Mouse (Mus musculus): ENCODE data around the gene Gpank1. TPM values are rescaled to one million over a fixed set of nuclear protein-coding genes. Genes with fewer than 3 reads are reported as not detected.

Gpank1 gene
- polyA plus RNA-seq, 1 experiment = 29.1 TPM

GRCm38 (mm10) chr17:35083929-35084497 lies 37.2 kb upstream of the Gpank1 start:
- no peak overlapping the region for H3K27ac ChIP-seq (ENCODE audit: insufficient read depth, low read depth, low read length)
- TF ChIP-seq POLR2A (IDR thresholded peaks at IDR 0.05; ENCODE audit: borderline replicate concordance, low read depth, low read length) (no peak), CTCF (IDR thresholded peaks at IDR 0.05; ENCODE audit: low read depth, low read length) (no peak)
- H3K4me3 ChIP-seq (ENCODE audit: insufficient read depth, low read length) = no peak overlapping the region
- H3K4me1 ChIP-seq (ENCODE audit: control insufficient read depth, insufficient read depth, low read length) = peaks cover 15% of the 10 kb centered on the region

GRCm38 (mm10) chr17:35085208-35085865 lies 35.9 kb upstream of the Gpank1 start, which contains the start of gene Ly6g6f:
Gene Ly6g6f (minus strand): TSS chr17:35085610.
- H3K27ac ChIP-seq (ENCODE audit: insufficient read depth, low read depth, low read length) = no peak within 1 kb of the TSS
- H3K4me3 ChIP-seq (ENCODE audit: insufficient read depth, low read length) = no peak within 1 kb of the TSS
- no peak for TF ChIP-seq POLR2A (IDR thresholded peaks at IDR 0.05; ENCODE audit: borderline replicate concordance, low read depth, low read length)
- TF ChIP-seq CTCF (IDR thresholded peaks at IDR 0.05; ENCODE audit: low read depth, low read length) = no peak
- H3K4me1 ChIP-seq (ENCODE audit: control insufficient read depth, insufficient read depth, low read length) = peaks cover 7% of the 10 kb centered on the region

- no peak overlapping the region for H3K4me3 ChIP-seq (ENCODE audit: insufficient read depth, low read length)
- no peaks in the 10 kb centered on the region for H3K4me1 ChIP-seq (ENCODE audit: control insufficient read depth, insufficient read depth, low read length)
- TF ChIP-seq CTCF (IDR thresholded peaks at IDR 0.05; ENCODE audit: low read depth, low read length) (no peak), POLR2A (IDR thresholded peaks at IDR 0.05; ENCODE audit: borderline replicate concordance, low read depth, low read length) (no peak)
- no peak overlapping the region for H3K27ac ChIP-seq (ENCODE audit: insufficient read depth, low read depth, low read length)
Observed at GRCm38 (mm10) chr17:35088151-35088550, 33.1 kb upstream of the Gpank1 start.

- no peaks in the 10 kb centered on the region for H3K4me1 ChIP-seq (ENCODE audit: control insufficient read depth, insufficient read depth, low read length)
- TF ChIP-seq POLR2A (IDR thresholded peaks at IDR 0.05; ENCODE audit: borderline replicate concordance, low read depth, low read length) (no peak), CTCF (IDR thresholded peaks at IDR 0.05; ENCODE audit: low read depth, low read length) (no peak)
- H3K27ac ChIP-seq (ENCODE audit: insufficient read depth, low read depth, low read length) = peak within 1 kb of the TSS; percentile 94
Observed at GRCm38 (mm10) chr17:35088825-35089644, 32.2 kb upstream of the Gpank1 start, which contains the start of gene Abhd16a. Gene Abhd16a (plus strand): TSS chr17:35089263.

GRCm38 (mm10) chr17:35090166-35090932 lies 30.9 kb upstream of the Gpank1 start:
- Histone ChIP-seq H3K4me1 (ENCODE audit: control insufficient read depth, insufficient read depth, low read length) (peaks cover 6% of the 10 kb centered on the region), H3K27ac (ENCODE audit: insufficient read depth, low read depth, low read length) (no peak overlapping the region), H3K4me3 (ENCODE audit: insufficient read depth, low read length) (peak overlapping the region; percentile 94)
- TF ChIP-seq CTCF (IDR thresholded peaks at IDR 0.05; ENCODE audit: low read depth, low read length) = no peak
- TF ChIP-seq POLR2A (IDR thresholded peaks at IDR 0.05; ENCODE audit: borderline replicate concordance, low read depth, low read length) = no peak

More at GRCm38 (mm10) chr17:35088825-35089644, 32.2 kb upstream of the Gpank1 start, which contains the start of gene Abhd16a:
- H3K4me3 ChIP-seq (ENCODE audit: insufficient read depth, low read length) = peak within 1 kb of the TSS; percentile 94

- Histone ChIP-seq H3K4me3 (ENCODE audit: insufficient read depth, low read length) (no peak overlapping the region), H3K27ac (ENCODE audit: insufficient read depth, low read depth, low read length) (no peak overlapping the region), H3K4me1 (ENCODE audit: control insufficient read depth, insufficient read depth, low read length) (peaks cover 6% of the 10 kb centered on the region)
- no peak for TF ChIP-seq CTCF (IDR thresholded peaks at IDR 0.05; ENCODE audit: low read depth, low read length)
- TF ChIP-seq POLR2A (IDR thresholded peaks at IDR 0.05; ENCODE audit: borderline replicate concordance, low read depth, low read length) = no peak
Observed at GRCm38 (mm10) chr17:35092403-35093198, 28.7 kb upstream of the Gpank1 start.

- H3K4me3 ChIP-seq (ENCODE audit: insufficient read depth, low read length) = no peak overlapping the region
- TF ChIP-seq CTCF (IDR thresholded peaks at IDR 0.05; ENCODE audit: low read depth, low read length) (no peak), POLR2A (IDR thresholded peaks at IDR 0.05; ENCODE audit: borderline replicate concordance, low read depth, low read length) (no peak)
Observed at GRCm38 (mm10) chr17:35094475-35095365, 26.5 kb upstream of the Gpank1 start.

GRCm38 (mm10) chr17:35096597-35096996 lies 24.7 kb upstream of the Gpank1 start:
- TF ChIP-seq CTCF (IDR thresholded peaks at IDR 0.05; ENCODE audit: low read depth, low read length) (no peak), POLR2A (IDR thresholded peaks at IDR 0.05; ENCODE audit: borderline replicate concordance, low read depth, low read length) (no peak)
- no peak overlapping the region for H3K27ac ChIP-seq (ENCODE audit: insufficient read depth, low read depth, low read length)
- H3K4me3 ChIP-seq (ENCODE audit: insufficient read depth, low read length) = no peak overlapping the region
- H3K4me1 ChIP-seq (ENCODE audit: control insufficient read depth, insufficient read depth, low read length) = peaks cover 6% of the 10 kb centered on the region

More at GRCm38 (mm10) chr17:35094475-35095365, 26.5 kb upstream of the Gpank1 start:
- H3K4me1 ChIP-seq (ENCODE audit: control insufficient read depth, insufficient read depth, low read length) = peaks cover 6% of the 10 kb centered on the region
- H3K27ac ChIP-seq (ENCODE audit: insufficient read depth, low read depth, low read length) = no peak overlapping the region
